Mouse (Mus musculus) thymus, postnatal 25 days (tissue): ENCODE data around the gene Foxp1.

Experiments
- DNase-seq: peaks from one replicate; pipeline ENCODE4 v3.0.0; 2022

Gene Foxp1

GRCm38 (mm10) chr6:99107081-99107482 lies 415.4 kb downstream of the Foxp1 start:
- DNase-seq = no peak

- no peak for DNase-seq
Observed at GRCm38 (mm10) chr6:99105979-99106378, 416.5 kb downstream of the Foxp1 start.

- DNase-seq = no peak
Observed at GRCm38 (mm10) chr6:99104446-99104845, 418.1 kb downstream of the Foxp1 start.

DNA sequence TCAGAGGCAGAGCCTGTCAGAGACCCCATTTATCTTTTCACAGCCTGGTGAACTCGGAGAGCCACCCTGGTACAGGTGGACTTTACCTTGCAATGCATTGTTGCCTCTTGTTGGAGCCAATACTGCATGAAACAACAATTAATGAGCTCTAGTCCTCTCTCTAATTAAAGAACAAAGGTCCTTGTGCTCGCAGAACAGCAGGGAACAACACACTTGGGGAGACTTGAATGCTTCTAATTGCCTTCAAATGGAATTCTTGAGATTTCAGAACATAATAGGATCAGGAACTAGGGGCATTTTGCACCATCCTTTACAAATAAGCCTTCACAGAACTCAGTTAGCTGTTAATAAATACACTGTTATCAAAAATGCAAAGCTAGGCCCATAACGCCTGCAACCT lies 418.6 kb downstream of the Foxp1 start:
- DNase-seq = no peak

DNA sequence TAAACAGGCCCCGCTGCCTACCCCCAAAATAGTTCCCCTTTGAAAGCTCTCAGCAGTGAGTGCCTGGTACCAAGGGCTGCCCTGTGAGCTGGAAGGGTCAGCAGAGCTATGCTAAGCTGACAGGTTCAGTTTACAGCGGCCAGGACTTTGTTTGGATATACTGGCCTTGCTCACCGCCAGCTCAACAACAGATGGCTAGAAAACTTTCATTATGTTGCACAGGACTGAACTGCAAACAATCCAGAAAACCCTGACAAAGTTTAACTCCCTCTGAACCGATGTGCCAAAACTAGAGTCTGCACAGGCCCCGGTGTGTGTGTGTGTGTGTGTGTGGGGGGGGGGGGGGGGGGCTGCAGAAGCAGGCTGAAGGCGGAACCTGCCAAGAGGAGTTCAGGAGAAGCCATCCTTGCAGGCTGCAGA lies 421.0 kb downstream of the Foxp1 start:
- no peak for DNase-seq

DNA sequence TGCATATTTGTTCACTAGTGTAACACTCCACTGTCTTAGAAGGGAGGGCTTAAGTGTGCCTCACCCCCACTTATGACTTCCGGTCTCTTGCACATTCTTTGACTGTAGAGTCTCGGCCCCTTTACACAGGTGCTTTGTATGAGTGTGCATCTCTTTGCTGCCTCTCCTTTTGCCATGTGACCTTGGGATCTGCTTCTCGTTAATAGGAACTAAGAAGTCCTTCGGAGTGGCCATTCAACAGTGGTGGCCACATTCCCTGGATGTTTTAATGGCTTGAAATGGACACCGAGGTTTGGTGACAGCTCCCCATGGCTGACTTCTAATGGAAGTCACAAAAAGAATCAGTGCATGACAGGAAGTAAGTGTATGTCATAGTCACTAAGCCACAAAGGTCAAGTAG lies 422.2 kb downstream of the Foxp1 start:
- DNase-seq = no peak

GRCm38 (mm10) chr6:99099781-99100180 lies 422.7 kb downstream of the Foxp1 start:
- DNase-seq = no peak

DNA sequence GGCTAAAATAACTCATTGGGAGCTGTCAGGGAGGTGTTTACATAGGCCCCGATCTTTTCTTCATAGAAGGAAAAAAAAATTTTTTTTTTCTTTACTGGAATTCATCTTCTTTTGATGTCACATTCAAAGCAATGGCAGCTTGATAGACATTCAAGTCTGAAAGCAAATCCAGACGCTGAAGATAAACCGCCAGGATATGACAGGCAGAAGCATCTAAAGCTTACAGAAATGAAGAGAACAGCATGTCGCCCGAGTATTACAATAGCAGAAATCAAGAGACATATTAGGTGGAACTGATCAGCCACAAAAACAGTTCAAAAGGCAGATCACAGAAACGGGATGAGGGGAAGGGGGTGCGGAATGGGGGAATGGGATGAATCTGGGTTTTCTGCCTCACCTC lies 425.3 kb downstream of the Foxp1 start:
- DNase-seq = no peak

DNA sequence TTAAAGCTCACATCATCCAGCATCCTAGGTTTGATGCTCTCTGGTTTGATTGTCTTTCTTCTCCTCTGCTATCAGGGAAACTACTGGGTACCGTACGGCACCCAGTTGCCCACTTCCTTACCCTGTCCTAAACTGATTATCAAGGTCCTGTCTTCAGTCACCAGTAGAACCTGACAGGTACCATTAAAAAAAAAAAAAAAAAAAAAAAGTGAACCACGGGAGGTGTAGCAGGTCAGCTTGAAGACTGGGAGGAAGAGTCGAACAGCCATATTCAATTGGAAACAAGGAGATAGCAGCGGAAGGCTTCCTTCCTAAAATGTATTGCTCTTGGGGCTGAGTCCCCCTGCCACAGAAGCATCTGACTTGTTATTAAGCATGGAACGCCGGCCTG lies 425.8 kb downstream of the Foxp1 start:
- DNase-seq = peak; percentile 9

DNA sequence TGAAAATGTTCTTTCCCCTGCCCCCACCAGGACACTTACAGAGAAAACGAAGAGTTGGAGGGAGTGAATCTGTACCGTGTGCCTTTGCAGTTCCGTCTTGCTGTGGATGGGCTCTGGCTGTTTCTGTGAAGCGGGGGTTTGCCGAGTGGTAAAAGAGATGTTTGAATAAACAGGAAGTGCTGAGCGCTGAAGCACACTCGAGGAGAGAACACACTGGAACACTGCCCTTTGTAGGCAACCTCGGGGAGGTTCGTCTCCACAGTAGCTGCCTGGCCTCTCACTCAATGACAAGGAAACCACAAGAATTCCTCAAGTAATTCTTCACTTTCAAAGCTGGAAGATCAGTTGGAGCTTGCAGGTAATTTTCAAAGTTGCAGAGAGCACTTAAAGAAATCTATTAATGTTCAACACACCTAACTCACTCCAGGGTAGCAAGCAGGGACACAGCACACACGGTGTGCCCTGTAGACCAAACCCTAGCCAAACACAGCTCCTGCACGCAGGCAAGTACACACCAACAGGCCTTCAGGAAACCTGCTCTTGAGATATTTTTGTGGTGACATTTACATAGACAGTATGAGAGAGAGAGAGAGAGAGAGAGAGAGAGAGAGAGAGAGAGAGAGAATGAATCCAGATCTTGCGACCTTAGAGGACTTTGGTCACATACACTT lies 426.3 kb downstream of the Foxp1 start:
- peak; percentile 79 for DNase-seq

- DNase-seq = peak; percentile 57
Observed at GRCm38 (mm10) chr6:99095185-99096104, 427.1 kb downstream of the Foxp1 start.

DNA sequence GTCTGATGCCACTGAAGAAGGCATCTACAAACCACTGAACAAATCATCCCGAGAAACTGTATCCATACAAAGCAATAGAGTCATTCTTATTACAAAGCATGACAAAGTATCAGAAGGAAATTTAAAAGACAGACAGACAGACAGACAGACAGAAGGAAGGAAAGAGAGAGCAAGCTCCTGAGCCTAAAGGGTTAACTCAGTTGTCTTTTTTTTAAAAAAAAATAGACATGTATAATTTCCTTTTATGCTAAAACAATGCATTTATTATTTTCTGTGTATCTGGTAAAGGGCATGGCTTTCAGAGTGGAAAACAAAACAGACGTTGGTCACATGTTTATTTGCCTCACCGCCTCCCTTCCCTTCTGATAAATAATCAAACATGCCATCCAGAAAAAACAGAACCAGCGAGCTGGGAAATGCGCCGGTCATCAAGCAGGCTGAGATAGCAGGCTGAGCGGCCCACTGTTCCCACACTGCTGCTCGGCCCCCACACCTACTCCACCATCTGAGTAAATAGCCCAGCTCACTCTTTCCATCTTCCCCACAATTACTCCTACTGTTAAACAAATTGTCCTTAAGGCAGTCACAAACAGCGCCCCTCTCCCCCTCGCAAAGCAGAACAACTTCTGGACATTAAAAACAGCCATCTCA lies 428.1 kb downstream of the Foxp1 start:
- peak; percentile 6 for DNase-seq

DNA sequence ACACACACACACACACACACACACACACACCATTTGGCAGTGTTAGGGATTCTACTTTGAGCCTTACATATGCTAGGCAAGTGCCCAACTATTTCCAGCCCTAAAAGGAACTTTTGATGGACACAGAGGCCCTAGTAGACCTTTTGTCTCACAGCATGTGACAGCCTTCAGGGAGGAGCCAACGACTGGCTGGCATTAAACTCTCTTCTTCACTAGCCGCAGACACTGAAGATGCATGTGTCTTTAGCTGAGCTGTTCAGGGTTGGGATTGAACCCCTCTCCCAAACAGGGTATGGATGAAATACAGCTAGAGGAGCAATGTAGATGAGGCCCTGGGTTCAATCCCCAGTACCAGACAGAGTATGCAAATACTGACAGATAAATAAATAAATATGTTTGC lies 428.7 kb downstream of the Foxp1 start:
- no peak for DNase-seq

GRCm38 (mm10) chr6:99093208-99093607 lies 429.3 kb downstream of the Foxp1 start:
- DNase-seq = no peak

GRCm38 (mm10) chr6:99091799-99092198 lies 430.7 kb downstream of the Foxp1 start:
- no peak for DNase-seq

- no peak for DNase-seq
Observed at GRCm38 (mm10) chr6:99087598-99087997, 434.9 kb downstream of the Foxp1 start.

DNA sequence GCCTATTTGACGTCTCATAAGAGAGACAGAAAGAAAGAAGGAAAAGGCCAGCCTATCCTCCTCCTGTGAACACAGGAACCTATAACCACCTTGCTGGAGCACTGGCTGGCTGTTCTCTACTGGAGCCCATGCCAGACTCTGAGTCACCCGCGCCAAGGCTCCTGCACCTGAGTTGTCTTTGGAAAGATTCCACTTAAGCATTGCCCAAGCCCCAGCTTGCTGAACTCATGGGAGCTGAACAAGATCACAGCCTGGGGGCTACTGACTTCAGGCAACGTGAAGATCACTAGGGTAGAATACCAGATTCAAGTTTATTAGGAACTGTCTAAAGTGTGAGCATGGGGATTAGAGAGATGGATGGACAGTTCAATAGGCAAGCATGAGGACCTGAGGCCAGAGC lies 437.6 kb downstream of the Foxp1 start:
- DNase-seq = no peak

- DNase-seq = no peak
Observed at GRCm38 (mm10) chr6:99081259-99081658, 441.3 kb downstream of the Foxp1 start.

DNA sequence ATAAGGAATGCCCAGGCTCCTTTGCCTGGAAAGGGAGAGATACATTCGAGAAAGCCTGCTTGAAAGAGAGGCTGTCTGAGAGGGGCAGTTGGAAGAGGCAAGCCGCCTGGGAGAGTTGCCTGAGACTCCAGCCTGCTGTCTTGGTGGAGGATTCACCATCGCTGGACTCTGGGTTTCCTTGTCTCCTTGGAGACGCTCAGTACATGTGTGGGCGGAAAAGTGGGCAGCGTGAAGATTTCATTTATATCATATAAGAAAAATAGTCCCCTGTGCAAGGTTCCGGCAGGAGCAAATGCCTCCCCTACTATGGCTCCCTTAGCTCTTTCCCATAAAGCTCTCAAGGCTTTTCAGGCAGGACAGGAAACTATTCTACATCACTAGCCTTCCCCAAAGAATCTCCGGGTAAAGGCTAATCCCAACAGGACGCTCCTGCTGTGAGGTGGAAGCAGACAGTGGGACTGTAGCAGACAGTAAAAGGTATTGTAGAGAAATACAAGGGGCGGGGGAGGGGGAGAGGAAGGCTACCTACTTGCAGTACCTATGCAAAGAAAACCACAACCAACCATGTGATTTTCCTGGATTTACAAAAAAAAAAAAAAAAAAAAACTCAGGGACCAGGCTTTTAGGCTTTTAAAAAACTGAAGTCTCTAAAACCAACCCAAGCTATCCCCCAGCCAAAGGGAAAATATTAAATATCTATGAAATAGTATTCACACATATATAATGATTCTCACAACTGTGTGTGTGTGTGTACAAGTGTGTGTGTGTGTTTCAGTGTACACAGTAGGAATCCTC lies 443.3 kb downstream of the Foxp1 start:
- DNase-seq = no peak

DNA sequence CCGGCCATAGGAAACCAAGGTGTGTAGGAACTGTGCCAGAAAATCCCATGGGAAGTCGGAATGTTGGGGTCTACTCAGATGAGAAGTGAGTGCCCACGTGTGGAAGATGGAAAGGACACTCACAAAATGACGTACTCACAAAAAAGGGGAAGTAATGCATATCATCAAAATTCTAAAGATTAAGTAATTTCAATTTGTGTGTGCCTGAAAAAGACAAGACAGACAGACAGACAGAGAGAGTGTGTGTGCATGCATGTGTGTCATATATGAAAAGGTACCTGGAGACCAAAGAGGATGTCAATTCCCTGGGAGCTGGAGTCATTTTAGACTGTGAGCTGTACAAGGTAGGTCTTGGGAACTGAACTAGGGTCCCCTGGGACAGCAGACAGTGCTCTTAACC lies 444.4 kb downstream of the Foxp1 start:
- no peak for DNase-seq

GRCm38 (mm10) chr6:99073303-99074271 lies 448.9 kb downstream of the Foxp1 start:
- no peak for DNase-seq

- DNase-seq = no peak
Observed at GRCm38 (mm10) chr6:99070710-99071109, 451.8 kb downstream of the Foxp1 start.
